Mouse (Mus musculus) embryo, embryonic 11 days (tissue): ENCODE measurements around the gene Atg9b.

ENCODE experiments used
- DNase-seq: peaks from one replicate; pipeline ENCODE4 v3.0.0-alpha.2; 2015

The Atg9b gene

DNA sequence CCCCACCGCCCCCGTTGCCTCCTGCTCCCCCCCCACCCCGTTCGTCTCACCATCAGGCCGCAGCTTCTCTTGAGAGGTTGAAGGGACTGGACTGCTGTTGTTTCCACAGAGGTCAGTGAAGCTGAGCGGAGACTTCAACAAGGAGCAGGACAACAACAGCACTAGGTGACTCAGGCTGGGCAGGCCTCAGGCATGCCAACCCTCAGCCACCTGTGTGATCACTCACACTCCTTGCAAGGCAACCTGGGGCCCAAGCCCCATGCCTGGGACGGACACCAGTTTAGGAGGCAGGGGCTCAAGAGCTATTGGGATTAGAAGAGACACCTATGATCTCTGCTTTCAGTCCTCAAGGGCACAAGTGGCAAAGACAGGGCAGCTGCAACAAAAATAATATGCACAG lies at the start of gene Atg9b:
Atg9b (minus strand) TSS at position 280 of the 400 bp plus-strand sequence.
- no peak for DNase-seq

DNA sequence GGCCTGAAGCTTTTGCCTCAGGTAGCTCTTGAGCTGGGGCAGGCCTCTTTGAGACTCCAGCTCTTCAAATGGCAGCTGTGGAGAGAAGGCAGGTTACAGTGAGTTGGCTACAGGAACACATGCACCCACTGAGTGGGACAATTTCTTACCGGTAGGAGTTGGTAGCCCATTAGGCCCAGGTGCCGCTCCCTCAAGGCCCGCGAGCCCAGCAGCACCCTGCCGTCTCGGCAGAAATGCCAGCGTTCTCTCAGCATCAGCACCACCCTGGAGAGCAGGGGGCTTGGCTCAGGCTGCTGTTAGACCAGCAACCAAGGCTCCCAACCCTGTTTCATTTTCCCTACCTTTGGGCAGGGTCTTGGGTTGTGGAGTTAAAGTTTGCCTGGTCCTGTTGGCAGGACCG lies 49.2 kb upstream of the Atg9b start:
- no peak for DNase-seq

DNA sequence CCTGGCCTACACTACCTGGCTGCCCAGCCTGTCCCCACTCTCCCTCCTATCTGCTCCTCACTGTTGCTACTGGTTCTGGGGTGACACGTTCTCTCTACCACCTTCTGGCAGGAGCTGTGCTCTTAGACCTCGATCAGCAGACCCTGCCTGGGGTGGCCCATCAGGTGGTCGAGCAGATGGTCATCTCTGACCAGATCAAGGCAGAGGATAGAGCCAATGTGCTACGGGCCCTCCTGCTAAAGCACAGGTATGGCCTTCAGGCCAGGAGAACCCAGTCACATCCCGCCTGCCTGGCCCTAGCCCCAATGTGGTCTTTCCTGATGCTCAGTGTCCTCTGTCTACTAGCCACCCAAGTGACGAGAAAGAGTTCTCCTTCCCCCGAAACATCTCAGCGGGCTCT lies 42.0 kb upstream of the Atg9b start:
- no peak for DNase-seq

DNA sequence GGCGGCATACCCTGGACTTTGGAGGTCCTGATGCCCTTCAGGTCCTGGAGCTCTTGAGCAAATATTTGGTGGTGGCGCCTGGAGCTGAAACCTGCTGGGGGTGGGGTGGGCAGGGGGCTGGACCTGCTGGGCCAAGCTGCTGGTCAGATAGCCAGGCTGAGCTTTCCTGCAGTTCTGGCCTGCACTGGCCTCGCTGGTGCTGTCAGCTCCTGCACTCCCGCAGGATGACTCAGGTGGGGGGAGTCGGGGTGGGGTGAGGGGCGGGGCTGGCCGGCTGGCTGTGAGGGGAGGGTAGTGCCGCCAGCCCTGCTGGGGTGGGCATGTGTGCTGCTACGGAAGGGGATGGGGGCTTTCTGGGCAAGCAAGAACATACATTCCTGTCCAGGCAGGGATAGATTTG lies 36.7 kb upstream of the Atg9b start:
- DNase-seq = peak; percentile 23

DNA sequence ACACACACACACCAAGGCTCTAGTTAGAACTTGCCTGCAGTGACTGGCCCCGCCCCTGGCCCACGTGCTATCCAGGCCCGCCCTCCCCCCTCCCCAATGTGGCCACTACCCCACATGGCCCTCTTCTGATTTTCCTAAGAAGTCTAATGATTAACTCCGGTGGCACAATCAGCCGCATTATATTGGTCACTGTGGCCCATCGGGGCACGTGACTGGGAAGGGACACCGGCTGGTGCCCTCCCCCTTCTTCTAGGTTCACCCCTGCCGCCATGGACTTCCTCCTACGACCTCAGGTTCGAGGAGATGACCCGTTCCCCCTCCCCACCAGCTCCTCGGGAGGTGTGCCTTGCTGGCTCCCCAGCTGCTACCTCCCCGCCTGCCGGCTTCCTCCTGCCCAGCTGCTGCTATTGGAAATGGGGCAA lies 36.0 kb upstream of the Atg9b start:
- peak; percentile 59 for DNase-seq

DNA sequence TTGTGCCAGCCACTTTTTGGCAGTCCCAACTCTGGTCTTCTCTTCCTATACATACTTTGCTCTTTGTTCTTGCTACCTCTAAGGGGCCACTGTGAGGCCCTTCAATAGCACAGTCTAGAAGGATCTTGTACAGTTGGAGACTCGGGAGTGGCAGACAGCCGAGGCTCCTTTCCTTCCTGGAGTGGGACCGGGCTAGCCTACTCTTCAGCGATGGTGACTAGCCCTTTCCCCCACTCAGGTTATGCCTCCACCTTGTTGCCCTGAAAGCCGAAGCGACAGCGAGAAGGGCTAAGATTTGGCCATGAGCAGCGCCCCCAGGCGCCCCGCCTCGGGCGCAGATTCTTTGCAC lies 35.3 kb upstream of the Atg9b start:
- no peak for DNase-seq

DNA sequence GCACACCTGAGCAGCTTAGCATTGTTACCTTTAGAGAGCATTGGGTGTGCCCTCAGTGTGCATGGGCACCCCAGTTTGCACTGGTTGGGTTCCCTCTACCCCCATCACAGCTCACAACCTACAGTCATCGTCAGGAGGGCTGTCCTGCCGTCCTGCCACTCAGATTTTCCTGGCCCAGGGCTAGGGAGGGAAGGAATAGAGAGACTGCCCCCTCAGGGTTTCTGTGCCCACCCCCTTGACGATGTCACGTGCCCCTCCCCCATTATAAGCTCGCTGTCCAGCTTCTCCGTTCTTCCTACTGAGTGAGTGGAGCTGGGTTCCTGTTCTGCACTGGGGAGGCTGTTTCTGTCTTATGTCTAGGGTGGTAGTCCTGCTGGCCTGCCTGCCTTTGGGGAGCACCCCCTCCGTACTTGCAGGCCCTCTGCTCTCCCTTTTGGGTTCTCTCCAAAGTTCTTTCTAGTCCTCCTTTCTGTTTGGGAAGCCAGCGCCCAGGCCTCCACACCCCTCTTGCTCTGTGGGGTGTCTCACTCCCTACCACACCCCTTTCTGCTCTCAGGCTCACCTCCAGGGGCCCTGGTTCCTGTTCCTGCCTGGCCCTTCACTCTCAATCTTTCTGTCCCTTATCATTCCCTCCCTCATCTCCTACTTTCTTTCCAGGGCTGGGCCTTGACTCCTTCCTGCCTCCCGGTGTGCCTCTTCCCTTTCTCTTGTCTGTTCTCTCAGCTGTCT lies 34.8 kb upstream of the Atg9b start:
- DNase-seq = no peak

DNA sequence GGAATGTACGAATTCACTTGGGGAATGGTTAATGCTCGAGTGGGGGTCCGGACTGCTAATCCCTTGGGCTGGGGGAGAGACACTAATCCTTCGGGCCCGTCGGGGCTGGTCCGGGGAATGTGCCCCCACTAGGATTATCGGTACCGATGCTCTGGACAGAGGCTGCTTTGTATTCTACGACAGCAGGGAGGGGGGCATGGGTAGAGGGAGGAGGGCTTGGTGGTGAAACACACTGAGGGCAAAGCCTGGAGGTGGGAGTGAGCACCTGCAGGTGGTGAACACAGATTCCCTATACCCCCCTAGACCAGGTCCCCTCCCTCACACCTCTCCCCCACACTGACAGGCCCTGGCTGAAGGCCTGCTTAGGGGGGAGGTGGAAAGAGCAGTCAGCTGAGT lies 34.1 kb upstream of the Atg9b start:
- DNase-seq = peak; percentile 41

DNA sequence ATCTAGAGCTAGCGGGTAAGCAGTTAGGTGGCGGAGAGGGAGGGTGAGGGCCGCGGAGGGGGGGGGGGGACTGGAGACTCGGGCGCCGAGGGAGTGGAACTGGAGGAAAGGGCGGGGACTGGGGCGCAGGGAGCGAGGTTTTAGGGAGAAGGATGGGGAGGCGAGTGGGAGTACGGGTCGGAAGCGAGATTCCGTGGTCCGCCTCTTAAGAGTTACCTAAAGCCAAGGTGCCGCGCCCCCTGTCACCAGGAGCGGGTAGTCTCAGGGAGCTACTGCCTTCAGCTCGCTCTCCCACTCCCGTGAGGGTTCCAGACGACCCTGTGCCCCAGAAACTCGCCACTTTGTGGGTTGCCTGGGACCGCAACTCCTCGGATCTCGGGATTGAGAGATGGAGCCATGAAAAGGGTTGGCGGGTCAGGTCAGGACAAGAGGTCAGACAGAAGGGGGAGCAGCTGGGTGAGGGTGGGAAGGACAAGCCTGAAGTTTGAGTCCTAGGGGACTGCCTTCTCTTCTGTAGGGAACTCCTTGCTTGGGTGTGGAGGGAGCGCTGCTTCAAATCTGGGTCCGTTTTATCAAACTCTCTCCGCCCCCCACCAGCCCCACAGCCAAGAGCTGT lies 33.6 kb upstream of the Atg9b start:
- peak; percentile 72 for DNase-seq

DNA sequence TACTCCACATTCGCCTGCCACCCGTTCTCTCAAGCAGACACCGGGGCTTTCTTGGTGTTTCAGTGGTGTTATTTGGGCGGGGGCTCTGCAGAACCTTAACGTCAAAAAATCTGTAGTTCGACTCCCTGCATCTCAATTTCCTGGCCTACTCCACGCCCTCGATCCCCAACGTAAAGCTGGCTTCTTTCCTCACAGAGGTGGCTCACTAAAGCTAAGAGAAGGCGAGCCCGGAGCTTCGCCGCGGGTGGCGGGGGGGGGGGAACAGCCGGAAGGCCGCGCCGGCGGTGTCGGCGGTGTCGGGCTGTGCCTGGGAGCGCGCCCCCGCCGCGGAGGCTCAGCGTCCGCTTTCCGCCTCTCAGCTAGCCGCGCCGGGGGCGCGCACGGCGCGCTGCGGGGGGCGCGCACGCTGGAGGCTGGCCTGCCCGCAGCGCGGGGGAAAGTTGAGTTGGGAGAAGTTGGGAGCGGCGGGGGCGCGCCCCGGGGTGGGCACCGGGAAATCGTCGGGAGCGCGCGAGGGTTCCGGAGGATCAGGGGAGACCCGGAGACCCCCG lies 33.0 kb upstream of the Atg9b start:
- DNase-seq = peak; percentile 95

DNA sequence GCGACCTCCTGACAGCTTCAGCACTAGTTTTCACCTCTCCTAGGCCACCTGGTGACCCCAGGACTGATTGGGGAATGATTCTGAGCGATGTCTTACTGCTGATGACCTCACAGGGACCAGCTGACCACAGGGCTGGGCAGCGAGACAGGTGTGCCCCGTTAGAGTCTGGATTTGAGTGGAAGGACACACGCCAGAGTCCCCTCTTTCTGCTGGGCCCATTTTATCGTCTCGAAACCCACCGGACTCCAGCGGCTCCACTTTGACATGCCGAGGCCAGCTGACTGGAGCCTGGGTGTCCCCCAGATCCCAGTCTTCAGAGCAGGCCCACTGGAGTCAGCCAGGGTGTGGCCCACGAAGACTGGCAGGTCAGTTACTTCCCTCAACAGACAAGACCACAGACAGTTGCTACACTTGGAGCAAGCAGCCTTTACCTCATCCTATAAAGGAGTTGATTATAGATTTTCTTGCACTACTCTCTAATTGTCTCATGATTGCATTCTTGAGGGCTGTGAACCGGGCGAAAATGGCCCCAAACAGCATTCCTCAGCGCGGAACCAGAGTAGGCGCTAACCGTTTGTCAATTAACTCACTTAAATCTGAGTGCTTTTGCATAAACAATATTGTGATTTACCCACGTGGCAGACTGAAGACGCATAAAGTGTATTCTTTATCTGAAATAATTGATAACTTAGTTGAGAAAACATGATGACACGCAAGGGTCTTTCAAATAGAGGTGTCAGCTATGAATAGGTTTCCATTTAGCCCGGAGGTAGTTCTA lies 32.2 kb upstream of the Atg9b start:
- DNase-seq = peak; percentile 16

DNA sequence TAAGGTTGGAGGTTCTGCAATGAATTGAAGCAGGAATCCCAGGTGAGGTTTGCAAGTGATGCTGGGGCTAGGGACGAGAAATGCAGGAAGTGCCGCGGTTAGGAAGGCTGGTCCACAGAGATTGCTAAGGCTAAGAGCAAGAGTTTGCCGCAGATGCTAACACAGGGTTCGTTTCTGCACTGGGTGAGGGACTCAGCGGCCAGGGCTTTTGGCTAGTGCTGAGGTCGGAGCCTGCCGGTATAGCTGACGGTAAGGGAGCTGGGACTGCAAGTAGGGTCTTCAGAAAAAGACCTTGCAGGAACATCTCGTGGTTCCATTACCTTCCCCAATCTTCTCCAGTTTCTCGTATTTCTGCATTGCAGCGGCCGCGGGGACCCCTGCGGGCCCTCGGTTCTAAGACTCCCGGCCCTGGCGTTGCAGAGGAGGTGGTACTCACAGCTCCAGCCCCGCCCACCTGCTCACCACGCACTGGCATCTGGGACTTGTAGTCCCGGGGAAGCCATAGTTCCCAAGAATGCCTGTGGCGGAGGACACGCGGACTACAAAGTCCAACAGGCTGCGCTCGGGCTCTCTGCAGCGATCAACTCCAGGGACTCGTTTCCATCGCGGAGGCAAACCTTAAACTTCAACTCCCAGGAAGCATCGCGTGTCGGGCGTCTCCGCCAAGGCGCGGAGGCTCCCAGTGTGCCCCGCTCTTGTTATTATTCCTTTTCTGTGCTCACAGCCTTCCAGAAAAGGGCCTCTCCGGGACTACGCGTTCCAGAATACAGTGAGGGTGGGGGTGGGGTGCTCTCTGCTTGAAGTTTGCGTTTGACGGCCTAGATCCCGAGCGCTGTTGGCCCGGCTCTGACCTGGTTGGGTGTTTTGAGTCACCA lies 31.4 kb upstream of the Atg9b start, which contains the start of the genes Cdk5 and Slc4a2:
Cdk5 (minus strand) TSS at position 402 of the 875 bp plus-strand sequence.
Slc4a2 (plus strand) TSS at position 709 of the 875 bp plus-strand sequence.
- peak; percentile 100 for DNase-seq

DNA sequence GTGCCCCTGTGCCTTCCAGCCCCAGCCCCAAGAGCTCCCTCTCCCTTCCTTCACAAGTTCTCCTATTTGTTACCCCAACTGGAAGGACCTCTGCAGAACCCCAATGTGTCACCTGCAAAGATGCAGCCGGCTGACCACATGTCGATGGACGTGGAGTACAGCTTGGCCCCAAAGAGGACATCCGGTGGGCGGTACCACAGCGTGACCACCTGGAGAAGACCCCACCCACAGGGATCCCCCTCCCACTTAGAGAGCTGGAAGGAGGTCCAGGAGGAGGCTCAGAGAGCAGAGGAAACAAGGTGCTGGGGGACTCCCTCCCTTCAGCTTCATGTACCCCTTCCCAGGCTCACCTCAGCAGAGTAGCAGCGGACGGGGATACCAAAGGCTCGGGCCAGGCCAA lies 28.4 kb upstream of the Atg9b start:
- no peak for DNase-seq

DNA sequence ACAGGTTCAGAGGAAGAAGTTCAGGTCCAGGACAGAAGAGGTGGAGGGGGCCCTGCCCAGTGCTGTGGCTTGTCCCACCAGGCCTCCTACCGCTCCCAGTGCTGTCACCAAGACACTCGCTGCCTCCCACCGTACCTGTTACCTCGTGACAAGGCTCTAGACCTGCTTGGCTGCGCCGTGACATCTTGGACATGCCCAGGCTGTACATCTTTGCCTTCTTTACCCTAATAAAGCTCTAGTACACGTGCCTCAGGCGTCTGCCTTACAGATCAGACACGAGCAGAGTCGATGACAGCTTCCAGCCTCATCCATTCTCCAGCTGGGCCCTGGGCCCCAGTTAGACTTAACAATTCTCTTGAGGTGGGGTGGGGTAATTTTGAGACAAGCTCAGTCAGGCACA lies 25.6 kb upstream of the Atg9b start:
- no peak for DNase-seq

DNA sequence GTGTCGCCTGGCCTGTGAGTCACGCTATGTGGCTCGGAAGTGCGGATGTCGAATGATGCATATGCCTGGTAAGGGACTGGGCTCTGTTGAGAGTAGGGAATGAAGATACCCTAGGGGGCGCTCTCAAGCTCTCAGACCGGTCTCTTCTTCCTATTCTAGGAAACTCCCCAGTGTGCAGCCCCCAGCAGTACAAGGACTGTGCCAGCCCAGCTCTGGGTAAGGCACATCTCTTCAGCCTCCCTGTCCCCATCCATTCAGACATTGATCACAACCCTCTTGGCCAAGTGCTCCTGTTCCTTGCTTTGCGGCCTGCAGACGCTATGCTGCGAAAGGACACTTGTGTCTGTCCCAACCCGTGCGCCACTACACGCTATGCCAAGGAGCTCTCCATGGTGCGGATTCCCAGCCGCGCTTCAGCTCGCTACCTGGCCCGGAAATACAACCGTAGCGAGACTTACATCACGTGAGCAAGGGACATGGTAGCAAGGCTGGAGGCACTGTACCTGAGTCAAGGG lies 24.3 kb upstream of the Atg9b start:
- peak; percentile 81 for DNase-seq

DNA sequence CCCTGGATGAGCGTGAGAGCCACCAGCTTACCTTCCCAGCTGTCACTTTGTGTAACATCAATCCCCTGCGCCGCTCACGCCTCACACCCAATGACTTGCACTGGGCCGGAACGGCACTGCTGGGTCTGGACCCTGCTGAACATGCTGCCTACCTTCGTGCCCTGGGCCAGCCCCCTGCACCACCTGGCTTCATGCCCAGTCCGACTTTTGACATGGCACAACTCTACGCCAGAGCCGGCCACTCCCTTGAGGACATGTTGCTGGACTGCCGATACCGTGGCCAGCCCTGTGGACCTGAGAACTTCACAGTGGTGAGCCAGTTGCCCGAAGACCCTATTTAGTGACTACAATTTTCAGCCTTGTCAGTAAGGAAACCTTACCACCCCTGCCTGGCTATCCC lies 22.0 kb upstream of the Atg9b start:
- no peak for DNase-seq

DNA sequence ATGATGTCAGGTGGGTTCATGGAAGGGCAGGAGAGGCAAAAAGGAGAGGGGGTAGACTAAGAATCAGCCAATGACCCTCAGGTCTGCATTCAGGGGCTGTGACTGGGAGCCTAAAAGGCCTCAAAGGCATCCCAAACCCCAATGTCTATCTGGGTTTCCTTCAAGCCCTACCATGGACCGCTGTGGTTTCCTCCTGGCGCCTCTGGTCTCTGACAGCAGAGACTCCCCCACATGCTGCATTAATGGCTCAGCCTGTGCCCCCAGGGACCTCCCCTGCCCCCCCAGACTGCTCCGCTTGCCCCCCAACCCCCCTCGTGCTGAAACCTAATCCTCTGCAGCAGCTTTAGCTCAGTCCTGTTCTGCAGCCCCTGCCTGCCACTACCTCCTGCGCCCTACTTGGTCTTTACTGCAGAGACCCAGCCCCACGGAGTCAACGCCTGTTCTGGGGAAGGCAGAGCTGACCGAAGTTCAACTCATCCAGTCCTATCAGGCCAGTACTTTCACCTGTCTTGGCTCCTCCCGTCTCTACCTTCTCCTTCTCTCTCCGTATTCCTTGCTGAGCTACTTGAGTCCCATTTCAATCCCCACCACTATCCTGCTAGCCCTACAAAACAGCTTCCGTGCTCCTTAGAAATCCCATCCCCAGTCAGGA lies 21.2 kb upstream of the Atg9b start, which contains the start of gene Asic3:
Asic3 (plus strand) TSS at position 351 of the 652 bp plus-strand sequence.
- DNase-seq = peak; percentile 28

DNA sequence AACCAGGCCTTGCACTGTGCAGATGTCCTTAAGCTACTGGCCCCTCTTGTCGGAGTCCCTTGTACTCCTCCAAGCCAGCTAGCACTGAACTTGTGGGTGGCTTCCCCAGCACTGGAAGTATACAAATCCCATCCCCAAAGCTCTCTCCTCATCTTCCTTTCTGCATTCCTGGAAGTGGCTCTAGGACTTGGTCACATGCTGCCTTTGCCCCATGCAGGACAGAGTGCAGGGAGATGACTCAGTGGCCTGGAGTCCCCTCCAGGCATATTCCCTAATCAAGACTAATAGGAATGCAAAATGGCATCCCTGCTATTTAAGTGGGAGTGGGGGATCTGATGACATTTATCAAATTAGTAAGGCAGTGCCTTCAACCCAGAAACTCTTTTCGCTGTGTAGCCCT lies 20.1 kb upstream of the Atg9b start:
- no peak for DNase-seq

DNA sequence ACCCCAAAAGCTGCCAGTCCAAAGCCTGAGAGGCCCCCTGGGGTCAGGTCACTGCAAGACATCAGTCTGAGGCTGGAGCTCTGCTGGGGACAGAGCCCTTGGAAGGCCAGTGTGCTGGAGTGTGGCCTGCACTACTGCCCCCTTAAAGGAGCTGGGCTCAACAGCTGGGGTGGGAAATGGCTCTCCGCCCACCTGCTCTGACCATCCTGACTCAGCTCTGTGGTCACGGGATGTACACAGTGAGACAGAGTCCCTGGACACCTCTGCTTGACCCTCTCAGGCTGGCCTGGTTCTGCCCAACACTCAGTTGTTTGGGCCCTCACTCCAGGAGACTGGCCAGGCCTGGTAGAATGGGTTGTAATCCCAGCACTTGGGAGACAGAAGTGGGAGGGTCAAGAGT lies 17.5 kb upstream of the Atg9b start:
- DNase-seq = no peak

DNA sequence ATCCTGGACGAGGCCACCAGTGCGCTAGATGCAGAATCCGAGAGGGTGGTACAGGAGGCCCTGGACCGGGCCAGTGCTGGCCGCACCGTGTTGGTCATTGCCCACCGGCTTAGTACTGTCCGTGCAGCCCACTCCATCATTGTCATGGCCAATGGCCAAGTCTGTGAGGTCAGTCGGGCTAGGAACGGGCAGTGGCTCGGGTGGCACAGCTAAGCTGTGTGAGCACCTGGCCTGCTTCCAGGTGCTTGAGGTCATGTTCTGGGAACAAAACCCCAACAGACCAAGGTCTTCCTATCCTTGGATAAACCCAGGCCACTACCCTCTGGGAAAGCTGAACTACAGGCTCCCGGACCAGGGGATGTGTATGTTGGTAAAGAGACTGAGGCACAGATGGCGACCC lies 16.7 kb upstream of the Atg9b start:
- DNase-seq = no peak

DNA sequence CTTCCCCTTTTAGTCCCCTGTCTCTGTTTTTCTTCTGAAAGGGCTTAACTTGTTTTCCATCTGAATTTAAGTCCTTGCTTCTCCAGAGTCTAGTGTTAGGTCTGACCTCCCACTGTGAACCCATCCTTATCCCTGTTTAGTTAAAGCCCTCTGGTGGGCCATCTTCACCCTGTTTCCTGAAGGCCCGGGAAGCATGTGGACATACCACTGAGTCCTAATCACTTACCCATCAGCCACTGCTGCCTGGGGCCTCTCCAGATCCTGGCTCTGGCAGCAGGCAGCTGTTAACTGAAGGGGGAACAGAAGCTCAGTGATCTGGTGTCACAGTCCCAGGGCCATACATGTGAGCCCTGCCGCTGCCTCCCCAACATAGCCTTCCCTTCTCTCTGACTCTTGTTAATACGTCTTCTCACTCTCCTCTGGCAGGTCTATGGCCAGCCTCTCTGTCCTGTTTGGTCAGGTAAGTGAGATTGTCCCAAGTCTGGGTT lies 13.5 kb upstream of the Atg9b start:
- DNase-seq = no peak
